Mouse (Mus musculus): ENCODE results near the gene Abhd17c.

GRCm38 (mm10) chr7:84166007-84166406 lies 14.3 kb upstream of the Abhd17c start:
- TF ChIP-seq POLR2A (IDR thresholded peaks at IDR 0.05; ENCODE audit: borderline replicate concordance, extremely low read depth, low read depth, low read length), result no peak
- TF ChIP-seq CTCF (IDR thresholded peaks at IDR 0.05; ENCODE audit: insufficient read depth, low read length), result no peak

Data from lung, adult 2 months (tissue).